Mouse (Mus musculus) neutrophil, adult 5-6 weeks (primary cell): ENCODE results near the gene Slco1a4. TPM values are rescaled to one million over a fixed set of nuclear protein-coding genes. Genes with fewer than 3 reads are reported as not detected.
"Not testable (repeated sequence)": the region's sequence is repeated elsewhere in the genome, so short reads cannot be mapped to it uniquely, and the experiment has no call there.

ENCODE experiments used
- ATAC-seq: fragments of 151-379, 151-347 bp; 2 replicates; pipeline ENCODE4 v1.8.0; 2017; ENCODE audit warnings: mild to moderate bottlenecking, moderate TSS enrichment; ENCODE audit not compliant: insufficient number of reproducible peaks, poor library complexity, low FRiP score, severe bottlenecking; ENCODE audit errors: extremely low read depth
- total RNA-seq: library from RNA; stranded (forward); fragments of 200-1000 nt; gene quantifications from 2 replicates; pipeline ENCODE4 v1.2.3, GENCODE M21; 2017

Slco1a4 gene
- total RNA-seq = not detected in 2 replicates

DNA sequence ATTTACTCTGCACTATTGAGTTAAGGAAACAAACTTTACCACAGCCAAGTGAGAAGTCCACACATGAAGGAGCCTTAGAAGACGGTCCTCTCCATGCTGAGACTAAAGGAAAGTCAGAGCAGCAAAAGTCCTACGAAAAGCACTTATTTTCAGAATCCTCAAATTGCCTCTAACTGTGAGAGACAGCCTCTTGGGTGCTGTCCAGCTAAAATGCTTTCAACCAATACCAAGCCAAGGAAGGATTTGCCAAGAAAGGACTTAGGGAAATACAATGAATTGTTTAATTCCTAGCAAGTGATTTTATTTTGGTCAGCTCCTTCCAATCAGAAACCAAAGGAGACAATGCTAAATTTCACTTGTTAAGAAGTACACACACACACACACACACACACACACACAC, at the start of gene Slco1a4:
Slco1a4 (minus strand) TSS at position 115 of the 400 bp plus-strand sequence.
- ATAC-seq = no peak

DNA sequence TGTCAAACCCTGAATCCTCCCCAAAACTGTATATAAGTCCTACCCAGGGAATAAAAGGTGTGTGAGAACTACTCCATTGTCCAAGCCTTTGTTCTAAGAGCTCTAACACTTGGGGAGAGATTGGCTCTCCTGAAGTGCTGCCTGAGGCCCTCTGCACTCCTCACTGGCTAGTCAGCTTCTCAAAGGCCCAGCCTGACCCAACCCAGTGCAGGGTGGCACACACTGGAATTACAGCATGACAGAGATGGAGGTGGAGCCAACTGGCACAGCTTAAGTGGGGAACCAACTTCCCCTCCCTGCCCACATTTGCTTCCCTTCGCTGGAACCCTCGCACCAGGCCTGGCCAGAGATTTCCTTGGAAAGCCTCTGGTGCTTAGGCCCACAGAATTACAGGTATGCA, 42.2 kb upstream of the Slco1a4 start:
- ATAC-seq = no peak

DNA sequence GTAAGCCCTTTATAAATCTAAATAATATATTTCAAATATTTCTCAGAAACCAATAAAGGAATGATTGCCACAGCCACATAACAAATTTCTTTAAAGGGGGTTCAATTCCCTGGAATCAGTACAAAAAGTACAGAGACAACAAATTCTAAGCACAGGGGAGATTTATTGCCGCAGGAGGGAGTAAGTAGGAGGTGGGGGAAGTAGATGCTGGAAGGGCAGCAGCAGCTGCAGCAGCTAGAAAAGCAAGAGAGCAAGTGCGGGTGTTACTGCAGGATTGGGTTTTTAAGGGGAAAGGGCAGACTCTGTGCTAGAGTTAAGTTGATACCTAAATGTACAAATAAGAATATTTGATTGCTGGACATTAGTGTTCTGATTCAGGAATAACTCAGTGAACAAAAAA, 33.7 kb upstream of the Slco1a4 start:
- no peak for ATAC-seq

DNA sequence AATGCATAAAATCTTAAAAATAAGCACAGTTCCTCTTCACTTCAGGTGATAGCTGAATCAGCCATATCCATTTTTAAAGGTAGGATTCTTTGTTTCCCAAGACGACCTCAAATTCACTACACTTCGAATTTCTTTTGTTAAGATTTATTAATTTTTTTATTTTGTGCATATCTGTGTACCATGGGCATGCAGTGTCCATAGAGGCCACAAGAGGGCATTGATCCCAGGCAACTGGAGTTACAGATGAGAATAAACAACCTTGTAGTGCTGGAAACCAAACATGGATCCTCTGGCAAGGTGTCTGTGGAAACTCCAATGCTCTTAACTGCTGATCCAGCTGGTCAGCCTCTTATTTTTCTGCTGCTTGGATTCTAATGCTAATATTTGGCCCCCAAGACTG, 32.2 kb upstream of the Slco1a4 start:
- no peak for ATAC-seq

DNA sequence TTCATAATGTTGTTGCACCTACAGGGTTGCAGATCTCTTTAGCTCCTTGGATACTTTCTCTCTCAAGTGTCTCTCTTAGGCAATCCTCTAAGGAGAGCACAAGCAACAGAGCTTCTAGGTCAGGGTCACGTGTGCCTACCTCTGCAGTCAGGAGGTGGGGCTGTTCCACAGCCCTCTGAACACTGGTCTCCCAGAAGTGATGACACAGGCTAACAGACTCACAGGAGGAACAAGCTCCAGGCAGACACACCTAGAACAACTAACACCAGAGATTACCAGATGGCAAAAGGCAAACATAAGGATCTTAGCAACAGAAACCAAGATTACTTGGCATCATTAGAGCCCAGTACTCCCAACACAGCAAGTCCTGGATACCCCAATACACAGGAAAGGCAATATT, 26.6 kb upstream of the Slco1a4 start:
- no peak for ATAC-seq

DNA sequence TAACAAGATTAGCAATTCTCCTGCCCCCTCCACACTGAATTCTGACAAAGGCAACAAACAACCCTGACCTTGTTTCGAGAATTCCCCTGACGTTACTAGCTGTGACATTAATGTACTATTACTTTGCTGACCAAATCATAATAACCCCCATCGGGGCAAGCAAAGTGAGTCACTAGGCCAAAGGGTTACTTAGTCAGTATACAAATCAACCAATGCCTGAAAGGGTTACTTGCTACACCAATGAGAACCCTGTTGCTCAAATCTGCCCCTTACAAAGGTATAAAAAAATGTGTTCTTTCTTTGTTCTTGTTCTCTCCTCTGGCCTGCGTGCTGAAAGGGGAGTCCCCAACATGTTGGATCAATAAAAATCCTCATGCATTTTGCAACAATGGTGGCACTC, 19.7 kb upstream of the Slco1a4 start:
- not testable (repeated sequence) for ATAC-seq

DNA sequence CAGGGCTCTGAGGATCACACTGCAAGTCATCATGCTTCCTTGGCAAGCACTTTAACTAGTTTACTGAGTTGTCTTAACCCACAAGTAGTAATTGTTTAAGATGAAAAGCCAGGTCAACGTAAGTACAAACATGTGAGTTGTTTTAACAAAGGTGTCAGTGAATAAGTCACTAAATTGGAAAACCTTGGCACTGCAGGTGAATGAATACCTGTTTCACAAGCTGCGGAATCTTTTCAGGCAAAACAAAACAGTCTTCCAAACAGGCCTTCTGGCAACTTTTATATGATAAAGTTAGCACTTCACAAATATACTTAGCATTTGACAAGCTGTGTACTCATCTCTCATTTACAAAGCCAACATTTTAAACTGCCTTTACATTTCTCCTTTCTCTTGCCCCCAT, 15.7 kb upstream of the Slco1a4 start:
- ATAC-seq = no peak

DNA sequence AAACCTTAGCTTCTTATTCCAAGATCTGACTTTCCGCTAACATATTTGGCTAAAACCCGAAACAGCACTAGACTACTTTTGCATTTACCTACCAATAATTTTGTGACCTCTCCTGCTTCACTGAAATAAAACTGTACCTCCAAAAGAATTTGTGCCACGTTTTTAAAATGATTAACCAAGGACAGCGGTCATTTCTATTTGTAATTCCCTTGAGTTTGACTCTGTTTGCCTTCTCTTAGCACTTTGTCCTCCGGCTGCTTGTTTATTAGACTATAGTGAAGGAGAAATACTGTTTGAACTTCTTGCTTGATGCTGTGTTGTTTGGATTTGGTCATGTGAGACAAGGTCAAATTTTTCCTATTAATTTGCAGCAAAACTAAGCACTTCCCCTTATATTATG, 12.7 kb upstream of the Slco1a4 start:
- ATAC-seq = no peak

DNA sequence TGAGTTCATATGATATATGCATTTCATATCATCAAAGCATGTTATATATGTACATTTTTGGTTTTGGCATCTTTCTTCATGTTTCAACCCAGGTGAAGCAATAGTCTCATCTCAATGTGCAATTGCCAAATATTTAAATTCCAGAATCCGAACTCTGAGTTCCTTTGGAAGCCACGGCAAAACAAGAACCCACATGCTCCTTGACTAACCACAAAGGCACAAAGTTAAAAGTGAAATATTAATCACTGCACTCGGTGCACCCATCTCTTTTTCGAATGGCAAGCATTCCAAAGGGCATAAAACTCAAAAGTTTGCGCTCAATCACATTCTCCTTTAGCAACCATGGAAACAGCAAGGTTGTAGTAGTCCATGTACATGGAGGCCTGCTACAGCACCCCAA, 10.0 kb upstream of the Slco1a4 start:
- ATAC-seq = no peak

DNA sequence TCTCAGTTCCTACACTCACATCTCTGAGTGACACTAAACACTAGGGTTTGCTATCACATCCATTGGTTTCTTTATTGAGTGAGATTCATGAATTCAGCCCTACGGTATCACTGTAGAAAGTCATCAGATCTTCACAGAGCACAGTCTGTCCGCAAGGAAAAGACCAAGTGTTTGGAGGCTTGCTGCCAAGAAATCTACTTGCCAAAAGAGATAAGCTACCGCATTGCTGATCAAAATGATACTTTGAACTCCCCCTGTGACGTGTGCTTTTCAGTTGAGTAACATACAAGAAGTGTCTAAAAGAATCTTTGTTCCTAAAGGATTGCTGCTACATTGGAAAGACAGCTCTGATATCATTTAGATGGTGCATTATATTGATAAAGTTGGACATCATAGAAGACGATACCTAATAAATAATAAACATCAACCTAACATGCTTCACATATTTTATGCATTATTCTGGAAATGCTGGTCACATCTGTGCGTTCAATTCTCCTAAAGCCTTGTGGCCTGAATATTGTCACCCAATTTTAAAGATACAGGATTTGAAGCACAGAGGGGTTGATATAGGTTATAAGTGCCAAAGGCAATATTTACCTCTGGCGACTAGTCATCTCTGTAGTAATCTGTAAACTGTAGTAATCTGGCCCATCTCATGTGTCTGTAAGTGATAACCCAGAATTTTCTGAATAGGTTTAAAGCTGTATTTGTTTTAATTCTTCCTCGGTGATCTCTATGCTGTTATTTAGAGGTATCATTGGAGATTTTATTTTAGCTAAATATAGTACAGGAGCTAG, 1.9 kb upstream of the Slco1a4 start:
- no peak for ATAC-seq

DNA sequence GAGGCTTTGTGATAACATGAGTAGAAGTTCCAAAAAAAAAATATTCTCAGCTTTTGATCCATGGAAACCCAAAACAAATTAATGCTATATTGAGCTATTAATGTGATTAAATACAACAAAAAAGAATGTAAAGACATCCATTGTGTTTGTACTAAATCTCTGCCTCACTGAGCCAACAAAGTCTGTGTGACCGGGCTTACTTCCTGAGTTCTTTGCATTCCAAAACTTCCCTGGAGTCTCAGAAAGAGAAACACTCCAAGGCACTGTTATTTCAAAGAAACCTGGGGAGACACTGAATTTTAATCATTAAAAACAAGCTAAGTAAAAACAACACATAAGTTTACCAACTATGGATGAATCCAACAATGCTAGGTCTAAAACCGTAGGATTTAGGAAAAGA, 2.4 kb downstream of the Slco1a4 start:
- no peak for ATAC-seq

DNA sequence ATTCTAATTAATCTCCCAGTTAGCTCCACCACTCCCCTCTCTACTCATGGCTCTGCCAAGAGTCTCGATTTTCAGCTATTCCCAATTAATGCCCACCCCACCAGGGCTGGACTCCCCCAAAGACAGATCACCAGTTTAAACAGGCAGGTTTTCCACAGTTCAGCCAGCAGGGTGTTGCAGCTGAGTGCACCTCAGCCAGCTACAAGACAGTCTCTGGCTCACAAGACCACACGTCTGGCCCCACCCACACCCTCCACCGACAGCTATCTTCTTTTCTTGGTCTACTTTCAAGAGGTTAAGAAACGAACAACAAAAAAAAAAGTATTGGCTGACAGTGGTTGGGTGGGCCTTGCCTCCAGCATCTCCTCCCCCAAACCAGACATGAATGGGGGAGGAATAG, 6.9 kb downstream of the Slco1a4 start:
- ATAC-seq = no peak

DNA sequence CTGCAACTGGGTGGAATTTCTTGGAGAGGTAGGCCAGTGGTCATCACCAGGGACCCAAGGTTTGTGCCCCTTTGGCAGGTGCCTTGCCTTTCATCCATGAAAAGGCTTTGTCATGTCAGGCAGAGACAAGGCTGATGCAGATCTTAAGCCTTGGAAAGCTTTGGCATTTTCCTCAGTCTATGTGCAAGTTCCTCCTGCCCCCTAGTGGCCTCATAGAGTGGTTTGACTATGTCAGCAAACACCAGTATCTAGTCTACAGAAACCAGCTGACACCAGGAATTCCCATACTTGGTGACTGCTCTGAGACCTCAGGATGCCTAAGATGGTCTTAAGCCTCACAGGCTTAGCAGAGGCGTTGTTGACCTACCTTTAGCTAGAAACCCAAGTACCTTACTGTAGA, 58.2 kb downstream of the Slco1a4 start:
- ATAC-seq = no peak

DNA sequence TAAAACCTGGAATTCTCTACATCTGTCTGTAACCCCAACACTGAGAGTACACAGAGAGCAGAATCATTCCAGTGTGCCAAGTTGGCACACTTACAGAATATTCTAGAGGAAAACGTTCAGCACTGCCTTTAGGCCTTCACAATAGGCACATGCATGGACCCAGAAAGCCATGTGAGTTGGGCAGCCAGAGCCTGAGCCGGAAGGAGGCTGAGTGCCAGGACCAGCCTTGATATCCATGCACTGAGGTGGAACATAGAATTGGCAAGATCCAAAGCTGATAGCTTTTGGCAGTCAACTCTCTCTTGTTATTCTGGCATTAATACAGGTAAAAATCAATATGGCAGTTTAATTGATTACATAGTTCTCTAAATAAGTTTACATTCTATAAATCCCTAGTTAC, 81.5 kb downstream of the Slco1a4 start:
- no peak for ATAC-seq

DNA sequence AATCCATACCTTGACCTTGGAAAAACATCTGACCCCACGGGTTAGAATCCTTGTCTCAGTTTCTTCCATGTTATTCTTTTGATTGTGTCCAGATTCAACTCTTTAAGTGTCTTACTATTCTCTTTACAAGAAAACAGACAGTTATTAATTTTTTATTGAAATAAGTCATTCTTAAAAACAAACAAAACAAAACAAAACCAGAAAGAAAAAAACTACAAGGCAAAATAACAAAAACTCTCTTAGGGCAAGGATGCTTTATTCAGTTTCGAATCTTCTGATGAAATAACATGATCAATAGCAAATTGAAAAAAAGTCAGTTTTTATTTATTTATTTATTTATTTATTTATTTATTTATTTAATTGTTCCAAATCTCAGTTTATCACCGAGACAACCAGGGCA, 82.3 kb downstream of the Slco1a4 start, which contains the start of gene Gm5724:
Gm5724 (minus strand) TSS at position 101 of the 400 bp plus-strand sequence.
- ATAC-seq = no peak

Other genes with a start within 250 kb of the Slco1a4 start
- 0.25 TPM in 1 of 2 replicates, not detected in the other for gene Slco1b2, start 226.7 kb downstream of the Slco1a4 start, total RNA-seq
- gene Gm5724, start 82.4 kb downstream of the Slco1a4 start, total RNA-seq = not detected in 2 replicates
- gene Slco1a1, start 90.8 kb upstream of the Slco1a4 start, total RNA-seq = not detected in 2 replicates
- not detected in 2 replicates for gene Gm6614, start 155.2 kb upstream of the Slco1a4 start, total RNA-seq